Mouse (Mus musculus): ENCODE measurements around the gene Slc17a5. TPM values are rescaled to one million over a fixed set of nuclear protein-coding genes. Genes with fewer than 3 reads are reported as not detected.

The Slc17a5 gene
- total RNA-seq, 2 experiments from 2014 or later: 2.8 to 3.3 TPM

Other genes starting within 250 kb of the Slc17a5 start
- gene Gsta2, start 232.3 kb downstream of the Slc17a5 start, total RNA-seq (2021): not detected
- not detected for gene Dppa5a, start 219.9 kb downstream of the Slc17a5 start, total RNA-seq (2021)
- under 1 TPM in 1 of 2 experiments, not detected in 1; 0.13 TPM for gene Ooep, start 209.3 kb downstream of the Slc17a5 start, total RNA-seq (2021)
- gene Ddx43, start 192.3 kb downstream of the Slc17a5 start, total RNA-seq (2021): not detected
- under 1 TPM; 0.19 to 0.20 TPM for gene Cgas, start 144.8 kb downstream of the Slc17a5 start, total RNA-seq (2021)
- 10 to 100 TPM; 17.3 to 18.3 TPM for gene Mto1, start 139.8 kb downstream of the Slc17a5 start, total RNA-seq (2021)
- not detected for gene Gm17324, start 139.3 kb downstream of the Slc17a5 start, total RNA-seq (2021)
- gene Eef1a1, start 98.9 kb downstream of the Slc17a5 start, total RNA-seq (2021): 100 to 1,000 TPM; 488 to 752 TPM
- 1 to 10 TPM in 1 of 2 experiments, under 1 TPM in 1; 0.59 to 1.5 TPM for gene Cd109, start 27.5 kb upstream of the Slc17a5 start, total RNA-seq (2021)

Measured in gastrocnemius, postnatal 25 days (tissue).